Mouse (Mus musculus): Measurements from ENCODE around the gene Gab1. TPM values are rescaled to one million over a fixed set of nuclear protein-coding genes. Genes with fewer than 3 reads are reported as not detected.

The Gab1 gene
- total RNA-seq, 2 experiments from 2014 or later = 7.9 to 22.1 TPM

DNA sequence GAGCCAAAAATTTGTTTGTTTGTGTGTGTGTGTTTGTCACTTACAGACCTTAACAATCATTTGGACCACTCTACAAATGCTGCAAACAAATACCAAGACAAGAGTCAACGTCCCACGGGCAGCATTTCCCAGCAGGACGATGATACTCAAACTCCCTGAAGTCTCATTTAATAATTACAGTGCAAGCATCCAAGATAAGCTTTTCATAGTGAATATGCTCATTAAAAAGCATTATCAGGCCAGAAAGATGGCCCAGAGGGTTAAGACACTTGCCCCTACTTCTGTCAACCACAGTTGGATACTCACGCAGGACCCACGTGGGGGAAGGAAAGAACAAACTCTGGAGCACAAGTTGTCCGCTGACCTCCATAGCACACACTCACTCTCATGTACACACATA is 4.8 kb downstream of the Gab1 start:
- ATAC-seq (replicated peaks; ENCODE audit: low FRiP score, low TSS enrichment, poor library complexity, severe bottlenecking) = no peak

GRCm38 (mm10) chr8:80873723-80874427 is 6.4 kb downstream of the Gab1 start:
- no peak for ATAC-seq (replicated peaks; ENCODE audit: low FRiP score, low TSS enrichment, poor library complexity, severe bottlenecking)

- ATAC-seq (replicated peaks; ENCODE audit: low FRiP score, low TSS enrichment, poor library complexity, severe bottlenecking) = no peak
These were observed 7.6 kb downstream of the Gab1 start for GRCm38 (mm10) chr8:80872688-80873087.

DNA sequence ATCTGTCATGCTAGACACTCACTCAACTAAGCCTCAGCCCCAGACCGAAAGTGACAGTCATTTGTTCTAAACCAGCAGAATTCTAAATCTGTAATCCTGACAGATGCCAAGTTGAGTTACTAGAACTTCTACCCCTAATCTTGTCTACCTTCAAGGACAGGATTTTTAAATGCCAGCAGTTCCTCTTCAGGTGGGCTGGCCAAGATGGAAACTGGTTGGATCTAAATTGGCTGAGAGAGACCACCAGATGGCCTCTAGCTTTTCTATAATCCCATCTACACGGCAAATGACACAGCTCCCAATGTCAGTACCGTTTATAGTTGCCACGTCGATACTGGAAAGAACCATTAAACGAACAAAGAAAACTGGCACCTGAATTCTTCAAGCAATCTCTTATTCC is 8.9 kb downstream of the Gab1 start:
- no peak for ATAC-seq (replicated peaks; ENCODE audit: low FRiP score, low TSS enrichment, poor library complexity, severe bottlenecking)

DNA sequence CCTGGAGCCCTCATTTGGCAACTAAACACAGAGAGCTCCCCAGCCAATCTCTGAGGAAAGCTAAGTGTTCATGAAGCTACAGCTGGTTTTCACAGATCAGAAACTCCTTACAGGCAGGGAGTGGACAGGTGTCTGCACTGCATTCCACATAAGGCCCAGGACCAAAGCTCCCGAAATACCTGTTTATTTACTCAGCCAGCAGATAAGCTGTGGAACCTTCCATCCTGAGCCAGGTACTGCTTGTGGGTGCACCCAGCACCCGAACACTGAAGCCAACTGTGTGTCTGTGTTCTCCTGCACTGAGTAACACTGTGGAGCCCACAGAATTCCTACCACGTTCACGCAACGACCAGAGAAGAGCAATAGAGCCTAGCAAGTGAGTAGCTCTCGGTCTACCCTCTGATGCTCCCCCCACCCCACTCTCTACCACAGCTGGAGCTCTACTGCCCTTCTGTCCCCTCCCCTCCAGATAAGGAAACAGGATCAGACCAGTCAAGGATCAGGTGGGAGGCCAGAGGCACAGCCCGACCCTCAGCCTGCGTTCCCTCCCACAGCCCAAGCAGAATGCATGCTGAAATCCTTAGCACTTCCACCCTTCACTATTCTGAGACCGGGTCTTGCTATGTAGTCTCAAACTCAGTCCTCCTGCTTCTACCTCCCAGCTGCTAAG is 9.6 kb downstream of the Gab1 start:
- no peak for ATAC-seq (replicated peaks; ENCODE audit: low FRiP score, low TSS enrichment, poor library complexity, severe bottlenecking)

- ATAC-seq (replicated peaks; ENCODE audit: low FRiP score, low TSS enrichment, poor library complexity, severe bottlenecking) = no peak
These were observed 10.4 kb downstream of the Gab1 start for GRCm38 (mm10) chr8:80869881-80870328.

- peak; percentile 92 for ATAC-seq (replicated peaks; ENCODE audit: low FRiP score, low TSS enrichment, poor library complexity, severe bottlenecking)
These were observed 11.5 kb downstream of the Gab1 start for GRCm38 (mm10) chr8:80868801-80869323.

GRCm38 (mm10) chr8:80868006-80868702 is 12.2 kb downstream of the Gab1 start:
- ATAC-seq (replicated peaks; ENCODE audit: low FRiP score, low TSS enrichment, poor library complexity, severe bottlenecking) = no peak

GRCm38 (mm10) chr8:80867598-80867997 is 12.7 kb downstream of the Gab1 start:
- ATAC-seq (replicated peaks; ENCODE audit: low FRiP score, low TSS enrichment, poor library complexity, severe bottlenecking) = peak; percentile 32; the same call in 1 of the 2 replicates

GRCm38 (mm10) chr8:80865181-80865784 is 15.0 kb downstream of the Gab1 start:
- ATAC-seq (replicated peaks; ENCODE audit: low FRiP score, low TSS enrichment, poor library complexity, severe bottlenecking) = peak; percentile 28; the same call in 1 of the 2 replicates

DNA sequence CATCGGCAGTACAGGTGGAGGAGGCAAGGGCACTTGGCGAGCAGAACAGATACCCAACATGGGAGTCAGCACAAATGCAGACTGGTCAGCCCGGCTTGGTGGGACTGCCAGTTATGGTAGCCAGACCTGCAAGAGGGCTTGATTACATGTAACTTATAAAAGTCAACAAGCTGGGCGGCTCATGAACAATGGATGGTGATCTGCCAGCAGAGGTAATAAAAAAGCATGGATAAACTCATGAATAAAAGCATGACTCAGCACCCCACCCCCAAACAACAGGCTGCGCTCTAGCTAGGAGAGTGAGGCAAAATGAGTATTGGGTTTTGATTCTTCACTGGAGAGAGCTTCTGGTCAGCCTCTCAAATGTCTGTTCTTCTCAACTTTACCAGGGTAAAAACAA is 16.9 kb downstream of the Gab1 start:
- ATAC-seq (replicated peaks; ENCODE audit: low FRiP score, low TSS enrichment, poor library complexity, severe bottlenecking) = no peak

DNA sequence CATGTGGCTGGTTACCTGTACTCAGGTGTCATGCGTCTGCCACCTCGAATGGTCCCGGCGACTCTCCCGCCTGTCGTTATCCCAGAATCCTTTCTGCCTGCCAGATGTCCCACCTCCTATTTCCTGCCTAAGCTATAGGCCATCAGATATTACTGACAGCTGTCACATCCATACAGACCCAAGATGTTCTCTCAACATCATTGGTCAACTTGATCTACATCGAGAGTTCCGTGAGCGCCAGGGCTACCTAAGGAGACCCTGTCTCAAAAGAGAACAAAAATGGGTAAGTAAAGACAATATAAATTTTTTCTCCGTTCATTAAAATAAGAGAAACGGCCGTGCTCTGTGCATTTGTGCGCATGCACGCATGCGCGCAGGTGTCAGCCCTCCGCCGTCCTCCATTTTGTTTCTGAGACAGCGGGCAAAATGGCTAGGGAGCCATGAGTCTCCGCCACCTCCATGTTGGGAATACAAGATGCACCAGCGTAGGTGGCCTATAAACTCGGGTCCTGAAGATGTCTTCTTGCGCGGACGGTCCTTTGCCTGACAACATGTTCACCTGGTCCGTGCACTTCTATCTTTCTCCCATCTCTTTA is 21.0 kb downstream of the Gab1 start:
- ATAC-seq (replicated peaks; ENCODE audit: low FRiP score, low TSS enrichment, poor library complexity, severe bottlenecking) = no peak

- no peak for ATAC-seq (replicated peaks; ENCODE audit: low FRiP score, low TSS enrichment, poor library complexity, severe bottlenecking)
These were observed 22.4 kb downstream of the Gab1 start for GRCm38 (mm10) chr8:80857851-80858367.

DNA sequence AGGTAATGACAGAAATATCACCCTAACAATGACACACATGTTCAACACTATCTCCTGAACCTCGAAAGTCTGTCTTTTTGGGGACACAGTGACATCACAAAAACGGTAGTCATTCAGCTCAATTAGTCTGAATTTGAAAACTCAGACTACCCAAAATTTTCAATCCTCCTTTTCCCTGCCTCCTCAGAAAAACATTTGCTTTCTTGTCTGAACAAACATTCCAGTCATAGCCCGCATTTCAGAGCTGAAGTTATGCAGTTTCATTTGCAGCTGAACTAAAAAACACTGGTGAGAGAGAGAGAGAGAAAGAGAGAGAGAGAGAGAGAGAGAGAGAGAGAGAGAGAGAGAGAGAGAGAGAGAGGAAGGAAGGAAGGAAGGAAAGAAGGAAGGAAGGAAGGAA is 23.2 kb downstream of the Gab1 start:
- no peak for ATAC-seq (replicated peaks; ENCODE audit: low FRiP score, low TSS enrichment, poor library complexity, severe bottlenecking)

DNA sequence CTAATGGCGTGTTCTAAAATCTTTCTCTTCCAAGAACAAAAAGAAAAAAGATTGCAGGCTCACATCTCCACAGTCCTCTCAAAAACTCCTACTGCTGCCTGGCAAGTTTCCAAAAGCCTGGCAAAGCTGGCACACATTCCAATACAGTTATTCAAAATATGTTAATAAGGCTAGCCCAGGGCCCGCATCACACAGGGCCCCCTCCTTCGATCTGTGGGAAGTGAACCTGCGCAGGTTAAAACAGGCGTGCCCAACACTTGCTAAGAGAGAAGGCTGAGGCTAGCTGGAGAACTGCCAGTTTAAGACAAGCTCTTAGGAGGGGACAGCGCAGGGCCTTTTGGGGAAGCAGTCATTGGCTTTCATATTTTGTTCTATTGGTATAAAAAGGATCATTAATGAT is 23.7 kb downstream of the Gab1 start:
- ATAC-seq (replicated peaks; ENCODE audit: low FRiP score, low TSS enrichment, poor library complexity, severe bottlenecking) = peak; percentile 45; the same call in 1 of the 2 replicates

DNA sequence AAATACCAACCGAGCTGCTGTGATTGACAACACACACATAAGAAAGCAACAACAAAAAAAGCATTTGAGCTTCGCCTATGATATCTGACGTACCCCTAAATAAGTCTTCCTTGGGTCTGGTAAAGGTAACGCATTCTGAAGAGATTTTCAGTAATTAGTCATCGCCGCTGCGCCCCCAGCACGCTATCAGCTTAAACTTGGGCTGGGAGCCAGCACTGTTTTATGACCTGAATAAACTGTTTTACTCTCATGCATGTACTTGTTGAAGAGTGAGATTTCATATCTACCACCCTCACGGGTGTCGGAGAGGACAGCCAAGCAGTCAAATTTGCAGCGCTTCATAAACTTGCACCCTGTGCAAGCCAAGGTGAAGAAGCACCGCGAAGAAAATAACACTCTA is 26.7 kb downstream of the Gab1 start:
- peak; percentile 66 for ATAC-seq (replicated peaks; ENCODE audit: low FRiP score, low TSS enrichment, poor library complexity, severe bottlenecking)

DNA sequence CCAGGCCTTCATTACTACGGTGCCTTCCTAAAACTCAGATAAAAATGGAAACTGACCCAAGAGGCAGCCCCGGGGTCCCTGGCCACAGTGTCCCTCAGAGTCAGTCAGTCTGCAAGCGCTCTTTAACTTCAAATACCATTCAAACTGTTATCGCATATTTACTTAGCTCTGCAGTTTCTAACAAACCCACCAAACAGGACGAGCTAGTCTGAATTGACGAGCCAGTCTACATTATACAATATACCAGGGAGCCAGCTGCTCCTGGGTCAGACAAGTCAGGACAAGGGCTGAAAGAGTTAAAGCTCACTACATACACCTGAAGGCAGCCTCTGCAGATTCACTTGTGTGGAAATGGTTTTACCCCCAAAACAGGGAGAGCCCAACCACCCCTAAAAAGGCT is 27.1 kb downstream of the Gab1 start:
- ATAC-seq (replicated peaks; ENCODE audit: low FRiP score, low TSS enrichment, poor library complexity, severe bottlenecking) = no peak

DNA sequence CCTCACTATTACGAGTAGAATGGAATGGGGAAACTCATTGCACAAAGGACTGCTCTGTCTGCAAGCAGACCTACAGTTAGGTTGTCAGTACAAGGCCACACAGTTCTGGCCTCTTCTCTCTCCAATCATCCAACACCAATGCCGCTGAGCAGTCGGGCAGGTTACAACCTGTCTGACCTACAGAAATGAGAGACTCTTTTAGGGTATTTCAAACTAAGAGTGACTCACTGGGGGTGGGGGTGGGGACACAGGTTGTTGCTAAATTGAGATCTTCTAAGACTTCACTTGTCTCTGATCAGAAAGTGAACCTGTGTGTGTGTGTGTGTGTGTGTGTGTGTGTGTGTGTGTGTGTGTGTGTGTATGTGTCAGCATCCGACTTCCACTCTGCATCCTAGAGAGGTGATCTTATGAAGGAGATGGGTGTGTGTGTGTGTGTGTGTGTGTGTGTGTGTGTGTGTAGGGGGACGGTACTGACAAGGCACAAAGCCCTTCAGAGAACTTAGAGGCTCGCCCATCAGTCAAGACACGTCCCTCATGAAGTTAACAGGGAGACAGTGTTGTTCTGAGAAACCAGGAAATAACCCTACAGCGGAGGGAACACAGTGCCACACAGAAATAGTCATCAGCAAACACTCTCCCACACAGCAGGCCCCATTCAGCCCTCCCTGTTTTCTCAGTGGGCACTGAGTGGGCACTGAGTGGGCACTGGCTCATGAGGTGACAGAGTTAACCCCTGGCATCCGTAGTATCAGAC is 27.7 kb downstream of the Gab1 start:
- no peak for ATAC-seq (replicated peaks; ENCODE audit: low FRiP score, low TSS enrichment, poor library complexity, severe bottlenecking)

GRCm38 (mm10) chr8:80851648-80852047 is 28.7 kb downstream of the Gab1 start:
- ATAC-seq (replicated peaks; ENCODE audit: low FRiP score, low TSS enrichment, poor library complexity, severe bottlenecking) = no peak; the same call in 1 of the 2 replicates

Measured in megakaryocyte-erythroid progenitor cell, adult 5-6 weeks (primary cell).